Mouse (Mus musculus): ENCODE measurements around the gene Pkd1l3. TPM values are rescaled to one million over a fixed set of nuclear protein-coding genes. Genes with fewer than 3 reads are reported as not detected.
A peak's percentile ranks its signal among the peaks of the same experiment; 100 is the strongest.

The Pkd1l3 gene
- polyA plus RNA-seq, 1 experiment: 0.03 TPM

DNA sequence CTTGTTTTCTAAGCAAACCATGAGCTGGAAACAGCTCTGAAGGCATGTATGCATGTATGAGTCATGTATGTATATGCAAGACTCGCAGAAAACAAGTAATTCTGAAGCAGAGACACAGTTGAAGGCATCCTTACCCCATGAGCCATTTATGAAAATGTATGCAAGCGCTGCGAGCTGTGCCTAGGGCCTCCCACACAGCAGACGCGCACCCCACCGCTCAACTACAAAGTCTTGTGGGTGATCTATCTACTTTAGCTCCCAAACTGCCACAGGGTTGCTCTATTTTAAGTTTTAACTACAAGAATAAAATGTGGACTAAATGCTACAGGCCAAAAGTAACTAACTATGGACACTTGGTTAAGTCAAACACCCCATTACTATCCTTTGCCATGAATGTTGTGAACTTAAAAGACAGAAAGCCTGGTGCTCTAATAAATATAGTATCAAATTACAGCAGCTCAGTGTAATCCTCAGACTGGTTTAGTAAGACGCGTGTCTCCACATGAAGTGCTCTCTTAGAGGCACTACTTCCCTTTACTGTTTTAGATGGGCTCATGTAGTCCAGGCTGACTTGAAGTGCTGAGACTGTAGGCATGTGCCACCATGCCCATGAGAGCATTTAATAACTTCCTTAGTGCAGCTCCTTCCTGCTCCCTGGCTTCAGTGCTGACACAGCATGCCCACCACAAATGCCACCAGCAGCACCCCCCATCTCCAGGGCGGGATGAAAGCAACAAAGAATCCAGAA, 61.8 kb downstream of the Pkd1l3 start:
- TF ChIP-seq POLR2A (IDR thresholded peaks at IDR 0.05; ENCODE audit: low read depth, low read length): no peak
- no peak for TF ChIP-seq CTCF (IDR thresholded peaks at IDR 0.05; ENCODE audit: extremely low read depth, insufficient read length, insufficient replicate concordance, low read depth, low read length)
- no peak overlapping the region for H3K4me3 ChIP-seq (ENCODE audit: low read depth, low read length)
- H3K27me3 ChIP-seq (ENCODE audit: control insufficient read depth, insufficient read depth, low read length): no peaks in the 10 kb centered on the region
- whole genome bisulfite sequencing: 93% methylated on average over 9 of the region's 9 CpGs
- H3K27ac ChIP-seq (ENCODE audit: insufficient read depth, low read depth, low read length): no peak overlapping the region
- peaks cover 86% of the 10 kb centered on the region for H3K36me3 ChIP-seq (ENCODE audit: control insufficient read depth, insufficient read depth, low read length)
- H3K4me1 ChIP-seq (ENCODE audit: control insufficient read depth, insufficient read depth, insufficient read length, low read length): no peaks in the 10 kb centered on the region

DNA sequence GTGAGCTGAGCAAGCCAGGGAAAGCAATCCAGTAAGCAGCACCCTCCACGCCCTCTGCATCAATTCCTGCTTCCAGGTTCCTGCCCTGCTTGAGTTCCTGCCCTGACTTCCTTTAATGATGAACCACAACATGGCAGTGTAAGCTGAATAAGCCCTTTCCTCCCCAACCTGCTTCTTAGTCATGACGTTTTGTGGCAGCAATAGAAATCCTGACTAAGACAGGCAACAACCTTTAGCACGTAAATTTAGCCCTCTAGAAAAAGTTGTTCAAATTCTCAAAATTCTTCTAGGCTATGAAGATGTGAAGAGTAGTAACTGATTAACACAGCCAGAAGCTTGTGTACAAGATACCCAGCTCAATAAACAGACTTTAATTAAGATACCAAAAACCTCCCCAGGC, 67.2 kb downstream of the Pkd1l3 start:
- Histone ChIP-seq H3K27ac (ENCODE audit: insufficient read depth, low read depth, low read length) (no peak overlapping the region), H3K36me3 (ENCODE audit: control insufficient read depth, insufficient read depth, low read length) (peaks cover 57% of the 10 kb centered on the region), H3K4me3 (ENCODE audit: low read depth, low read length) (no peak overlapping the region), H3K4me1 (ENCODE audit: control insufficient read depth, insufficient read depth, insufficient read length, low read length) (no peaks in the 10 kb centered on the region), H3K27me3 (ENCODE audit: control insufficient read depth, insufficient read depth, low read length) (no peaks in the 10 kb centered on the region)
- WGBS: 68% methylated on average over 3 of the region's 3 CpGs
- TF ChIP-seq POLR2A (IDR thresholded peaks at IDR 0.05; ENCODE audit: low read depth, low read length) (no peak), CTCF (IDR thresholded peaks at IDR 0.05; ENCODE audit: extremely low read depth, insufficient read length, insufficient replicate concordance, low read depth, low read length) (no peak)

DNA sequence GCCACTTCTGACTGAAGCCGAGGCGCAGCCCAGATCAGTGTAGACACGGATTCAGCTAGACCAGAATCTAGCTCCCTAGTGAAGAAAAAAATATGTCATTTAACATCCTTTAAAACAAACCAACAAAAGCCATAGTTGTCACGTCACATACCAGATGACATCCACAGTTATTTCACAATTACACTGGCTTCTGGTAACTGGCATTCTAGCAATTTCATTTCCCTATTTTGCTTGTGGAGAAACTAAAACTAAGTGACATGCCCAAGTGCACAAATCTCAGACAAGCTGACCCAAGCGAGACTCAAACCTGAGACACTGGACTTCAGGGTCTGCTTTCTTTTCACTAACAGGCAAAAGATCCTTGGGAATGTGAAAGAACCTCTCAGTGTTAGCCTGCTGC, 67.8 kb downstream of the Pkd1l3 start:
- Histone ChIP-seq H3K27me3 (ENCODE audit: control insufficient read depth, insufficient read depth, low read length) (no peaks in the 10 kb centered on the region), H3K27ac (ENCODE audit: insufficient read depth, low read depth, low read length) (no peak overlapping the region)
- 90% methylated on average over 5 of the region's 5 CpGs for WGBS

DNA sequence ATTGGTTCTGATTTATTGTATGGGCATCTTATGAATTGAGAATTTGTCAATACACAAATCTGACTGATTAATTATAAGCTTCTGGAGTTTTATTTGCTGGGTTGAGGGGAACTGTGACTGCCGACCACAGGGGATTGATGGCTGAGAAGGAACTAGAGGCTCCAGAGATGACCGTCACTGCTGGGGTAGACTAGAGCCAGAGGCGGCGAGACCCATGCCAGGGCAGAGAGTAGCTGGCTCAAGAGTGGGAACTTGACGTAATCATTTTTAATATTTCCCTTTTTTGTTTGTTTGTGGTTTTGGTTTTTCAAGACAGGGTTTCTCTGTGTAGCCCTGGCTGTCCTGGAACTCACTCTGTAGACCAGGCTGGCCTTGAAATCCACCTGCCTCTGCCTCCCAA, 72.9 kb downstream of the Pkd1l3 start:
- Histone ChIP-seq H3K27me3 (ENCODE audit: control insufficient read depth, insufficient read depth, low read length) (no peaks in the 10 kb centered on the region), H3K4me1 (ENCODE audit: control insufficient read depth, insufficient read depth, insufficient read length, low read length) (peaks cover 8% of the 10 kb centered on the region; the same call in 1 of the 2 replicates), H3K27ac (ENCODE audit: insufficient read depth, low read depth, low read length) (no peak overlapping the region), H3K4me3 (ENCODE audit: low read depth, low read length) (no peak overlapping the region), H3K36me3 (ENCODE audit: control insufficient read depth, insufficient read depth, low read length) (peaks cover 10% of the 10 kb centered on the region)
- TF ChIP-seq POLR2A (IDR thresholded peaks at IDR 0.05; ENCODE audit: low read depth, low read length) (no peak), CTCF (IDR thresholded peaks at IDR 0.05; ENCODE audit: extremely low read depth, insufficient read length, insufficient replicate concordance, low read depth, low read length) (no peak)
- 75% methylated on average over 5 of the region's 5 CpGs for WGBS

More for the DNA sequence above, 67.8 kb downstream of the Pkd1l3 start:
- TF ChIP-seq POLR2A (IDR thresholded peaks at IDR 0.05; ENCODE audit: low read depth, low read length) (no peak), CTCF (IDR thresholded peaks at IDR 0.05; ENCODE audit: extremely low read depth, insufficient read length, insufficient replicate concordance, low read depth, low read length) (no peak)
- Histone ChIP-seq H3K36me3 (ENCODE audit: control insufficient read depth, insufficient read depth, low read length) (peaks cover 52% of the 10 kb centered on the region), H3K4me1 (ENCODE audit: control insufficient read depth, insufficient read depth, insufficient read length, low read length) (no peaks in the 10 kb centered on the region), H3K4me3 (ENCODE audit: low read depth, low read length) (no peak overlapping the region)

DNA sequence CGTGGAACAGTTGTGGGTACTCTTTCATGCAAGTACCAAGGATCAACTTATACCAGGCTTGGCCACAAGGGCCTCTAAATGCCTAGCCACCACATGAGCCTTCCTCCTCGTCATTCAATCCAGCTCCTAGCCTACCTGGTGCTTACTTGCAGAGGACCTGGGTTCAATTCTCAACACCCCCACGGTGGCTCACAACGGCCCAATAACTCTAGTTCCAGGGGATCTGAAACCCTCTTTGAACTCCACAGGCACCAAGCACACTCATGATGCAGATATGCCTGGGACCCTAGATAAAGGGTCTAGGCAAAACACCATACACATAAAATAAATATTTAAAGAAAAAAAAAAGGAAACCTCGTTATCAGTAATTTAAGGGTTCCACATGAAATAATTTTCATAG, 77.5 kb downstream of the Pkd1l3 start:
- Histone ChIP-seq H3K36me3 (ENCODE audit: control insufficient read depth, insufficient read depth, low read length) (no peaks in the 10 kb centered on the region), H3K4me3 (ENCODE audit: low read depth, low read length) (peak overlapping the region; percentile 50), H3K27me3 (ENCODE audit: control insufficient read depth, insufficient read depth, low read length) (no peaks in the 10 kb centered on the region), H3K27ac (ENCODE audit: insufficient read depth, low read depth, low read length) (no peak overlapping the region), H3K4me1 (ENCODE audit: control insufficient read depth, insufficient read depth, insufficient read length, low read length) (peaks cover 12% of the 10 kb centered on the region; the same call in 1 of the 2 replicates)
- TF ChIP-seq POLR2A (IDR thresholded peaks at IDR 0.05; ENCODE audit: low read depth, low read length) (no peak), CTCF (IDR thresholded peaks at IDR 0.05; ENCODE audit: extremely low read depth, insufficient read length, insufficient replicate concordance, low read depth, low read length) (peak; percentile 27; the same call in 1 of the 2 replicates)
- WGBS: 23% methylated on average over 5 of the region's 5 CpGs

DNA sequence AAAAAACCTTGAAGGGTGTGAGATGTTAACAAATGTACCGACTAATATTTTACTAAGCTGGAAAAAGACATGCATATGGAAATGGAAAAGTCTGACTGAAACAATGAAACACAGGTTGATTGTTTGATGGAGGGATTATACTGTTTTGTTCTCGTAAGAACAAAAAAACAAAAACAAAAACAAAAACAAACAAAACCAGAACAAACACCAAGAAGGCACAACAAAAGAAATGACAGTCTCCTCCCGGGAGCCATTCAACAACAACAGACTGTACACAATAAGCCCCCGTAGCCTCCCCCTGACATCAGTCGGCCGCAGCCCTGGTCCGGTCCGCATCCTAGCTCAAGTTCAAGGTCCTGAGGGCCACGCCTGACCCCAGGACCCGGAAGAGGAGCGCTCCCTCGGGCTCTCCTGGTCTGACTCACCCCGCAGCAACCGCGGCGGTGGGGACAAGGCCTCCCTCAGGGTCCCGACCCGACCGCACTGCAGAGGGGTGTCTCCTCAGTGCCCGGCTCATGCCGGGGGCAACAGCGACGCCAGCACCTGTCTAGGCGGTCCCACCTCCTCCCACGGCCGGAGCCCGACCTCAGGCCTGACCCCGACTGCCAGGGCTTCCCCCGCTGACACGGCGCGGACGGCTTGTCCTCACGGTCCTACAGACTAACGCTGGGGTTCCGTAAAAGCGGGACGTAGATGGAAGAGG, 78.3 kb downstream of the Pkd1l3 start:
- Histone ChIP-seq H3K4me1 (ENCODE audit: control insufficient read depth, insufficient read depth, insufficient read length, low read length) (peaks cover 12% of the 10 kb centered on the region; the same call in 1 of the 2 replicates), H3K4me3 (ENCODE audit: low read depth, low read length) (peak overlapping the region; percentile 75), H3K27ac (ENCODE audit: insufficient read depth, low read depth, low read length) (peak overlapping the region; percentile 76), H3K36me3 (ENCODE audit: control insufficient read depth, insufficient read depth, low read length) (no peaks in the 10 kb centered on the region), H3K27me3 (ENCODE audit: control insufficient read depth, insufficient read depth, low read length) (no peaks in the 10 kb centered on the region)
- TF ChIP-seq CTCF (IDR thresholded peaks at IDR 0.05; ENCODE audit: extremely low read depth, insufficient read length, insufficient replicate concordance, low read depth, low read length): no peak
- TF ChIP-seq POLR2A (IDR thresholded peaks at IDR 0.05; ENCODE audit: low read depth, low read length): no peak
- under 1% methylated on average over 38 of the region's 38 CpGs for WGBS

Data from small intestine, adult 2 months (tissue).